Mouse (Mus musculus): Measurements from ENCODE around the gene 2900011O08Rik. TPM values are rescaled to one million over a fixed set of nuclear protein-coding genes. Genes with fewer than 3 reads are reported as not detected.

2900011O08Rik gene
- polyA plus RNA-seq, 1 experiment from 2014 or later: 121 TPM

DNA sequence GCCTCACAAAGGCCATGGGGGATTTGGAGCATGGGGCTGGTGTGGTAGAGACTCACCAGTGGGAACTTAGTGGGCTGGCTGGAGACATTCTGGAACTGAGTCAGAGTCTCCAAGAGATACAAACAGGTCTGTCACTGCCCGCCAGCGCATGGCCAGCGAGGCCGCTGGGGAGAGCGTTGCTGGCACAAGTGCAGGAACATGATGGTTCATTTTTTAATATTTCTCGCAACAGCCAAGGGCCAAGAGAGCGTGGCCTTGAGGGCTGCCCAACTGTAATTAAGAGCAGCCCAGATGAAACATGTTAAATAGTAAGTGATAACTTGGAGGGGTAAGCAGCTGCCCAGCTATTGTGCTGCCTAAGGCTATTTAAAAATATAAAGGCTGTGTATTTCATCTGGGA is 138.3 kb downstream of the 2900011O08Rik start:
- no peak overlapping the region for H3K9ac ChIP-seq
- H3K36me3 ChIP-seq: peaks cover 96% of the 10 kb centered on the region
- no peak for ATAC-seq (ENCODE audit: low read depth)
- H3K4me2 ChIP-seq: no peak overlapping the region
- H3K27ac ChIP-seq (replicated peaks): no peak overlapping the region
- WGBS: 93% methylated on average over 7 of the region's 7 CpGs
- no peaks in the 10 kb centered on the region for H3K27me3 ChIP-seq
- H3K4me3 ChIP-seq: no peak overlapping the region
- H3K4me1 ChIP-seq (replicated peaks): no peaks in the 10 kb centered on the region
- no peaks in the 10 kb centered on the region for H3K9me3 ChIP-seq

DNA sequence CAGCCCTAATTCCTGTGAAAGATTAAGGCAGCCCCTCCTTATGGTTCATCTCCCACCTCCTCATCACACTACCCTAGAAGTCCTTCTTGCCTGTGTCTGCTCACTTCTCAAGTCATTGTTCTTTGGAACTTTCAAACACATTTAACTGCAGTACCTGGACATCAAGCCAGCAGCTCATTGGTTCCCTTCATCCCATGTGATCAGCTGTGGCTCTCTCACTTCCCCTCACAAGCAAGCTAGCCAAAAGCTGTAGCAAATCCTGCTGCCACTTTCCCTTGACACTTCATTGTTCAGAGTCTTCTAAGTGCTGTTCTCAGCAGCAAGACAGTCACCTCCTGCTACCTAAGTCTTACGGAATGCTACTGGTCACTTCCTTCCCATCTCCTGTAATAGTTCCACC is 138.8 kb downstream of the 2900011O08Rik start:
- ATAC-seq (ENCODE audit: low read depth): no peak

GRCm38 (mm10) chr16:14128977-14129376 is 142.6 kb downstream of the 2900011O08Rik start:
- Histone ChIP-seq H3K27me3 (no peaks in the 10 kb centered on the region), H3K27ac (replicated peaks) (no peak overlapping the region), H3K4me2 (no peak overlapping the region), H3K9ac (no peak overlapping the region), H3K4me1 (replicated peaks) (no peaks in the 10 kb centered on the region), H3K36me3 (peaks cover 97% of the 10 kb centered on the region), H3K9me3 (no peaks in the 10 kb centered on the region), H3K4me3 (no peak overlapping the region)
- no peak for ATAC-seq (ENCODE audit: low read depth)

More for the DNA sequence above, 138.8 kb downstream of the 2900011O08Rik start:
- no peak overlapping the region for H3K27ac ChIP-seq (replicated peaks)
- H3K27me3 ChIP-seq: no peaks in the 10 kb centered on the region
- 100% methylated on average over 1 of the region's 1 CpGs for WGBS
- H3K4me3 ChIP-seq: no peak overlapping the region
- no peaks in the 10 kb centered on the region for H3K9me3 ChIP-seq
- H3K4me2 ChIP-seq: no peak overlapping the region
- peaks cover 98% of the 10 kb centered on the region for H3K36me3 ChIP-seq
- no peaks in the 10 kb centered on the region for H3K4me1 ChIP-seq (replicated peaks)
- no peak overlapping the region for H3K9ac ChIP-seq

DNA sequence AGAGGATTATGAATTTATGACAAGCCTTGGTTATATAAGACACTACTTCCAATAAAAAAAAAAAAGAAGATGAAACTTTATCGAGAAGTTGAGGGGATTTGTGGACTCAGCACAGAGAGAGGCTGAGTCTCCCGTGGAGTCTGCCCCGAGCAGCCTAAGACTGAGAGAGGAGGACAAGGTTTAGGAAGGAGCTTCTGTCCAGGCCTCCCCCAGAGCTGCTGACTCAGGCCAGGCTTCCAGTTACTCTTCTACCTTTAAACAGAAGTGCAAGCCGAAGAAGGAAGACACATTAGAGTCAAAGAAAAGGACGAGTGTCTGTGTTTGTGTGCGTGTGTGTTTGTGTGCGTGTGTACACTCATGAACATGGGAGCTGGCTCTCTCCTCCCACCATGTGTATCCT is 144.4 kb downstream of the 2900011O08Rik start:
- H3K36me3 ChIP-seq: peaks cover 97% of the 10 kb centered on the region
- no peak overlapping the region for H3K9ac ChIP-seq
- WGBS: 94% methylated on average over 7 of the region's 7 CpGs
- no peak overlapping the region for H3K4me3 ChIP-seq
- ATAC-seq (ENCODE audit: low read depth): no peak
- no peak overlapping the region for H3K27ac ChIP-seq (replicated peaks)
- H3K4me2 ChIP-seq: no peak overlapping the region
- no peaks in the 10 kb centered on the region for H3K4me1 ChIP-seq (replicated peaks)
- H3K9me3 ChIP-seq: no peaks in the 10 kb centered on the region
- no peaks in the 10 kb centered on the region for H3K27me3 ChIP-seq

- ATAC-seq (ENCODE audit: low read depth): no peak
- Histone ChIP-seq H3K9ac (no peak overlapping the region), H3K9me3 (no peaks in the 10 kb centered on the region), H3K4me2 (no peak overlapping the region), H3K4me3 (no peak overlapping the region), H3K27ac (replicated peaks) (no peak overlapping the region), H3K36me3 (peaks cover 97% of the 10 kb centered on the region), H3K27me3 (no peaks in the 10 kb centered on the region), H3K4me1 (replicated peaks) (no peaks in the 10 kb centered on the region)
- 92% methylated on average over 3 of the region's 3 CpGs for WGBS
Observed at GRCm38 (mm10) chr16:14131376-14131775, 145.0 kb downstream of the 2900011O08Rik start.

DNA sequence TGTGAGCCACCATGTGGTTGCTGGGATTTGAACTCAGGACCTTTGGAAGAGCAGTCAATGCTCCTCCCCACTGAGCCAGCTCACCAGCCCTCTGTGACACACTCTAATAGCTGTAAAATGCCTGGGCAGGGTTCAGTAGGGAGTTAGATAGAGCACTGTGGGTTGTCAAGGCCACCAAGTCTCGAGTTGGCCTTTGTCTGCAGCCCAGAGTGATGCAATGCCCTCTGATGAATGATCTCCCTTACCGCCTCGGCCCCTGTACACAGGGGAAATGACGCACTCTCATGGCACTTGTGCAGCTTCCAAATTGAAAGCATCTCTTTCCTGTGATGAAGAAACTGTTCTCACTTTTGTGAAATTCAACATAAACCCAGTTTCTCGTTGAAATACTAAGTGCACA is 145.4 kb downstream of the 2900011O08Rik start:
- no peaks in the 10 kb centered on the region for H3K9me3 ChIP-seq
- no peak overlapping the region for H3K4me2 ChIP-seq
- 89% methylated on average over 5 of the region's 5 CpGs for WGBS
- H3K27me3 ChIP-seq: no peaks in the 10 kb centered on the region
- no peak overlapping the region for H3K9ac ChIP-seq
- H3K4me3 ChIP-seq: no peak overlapping the region
- no peaks in the 10 kb centered on the region for H3K4me1 ChIP-seq (replicated peaks)
- H3K36me3 ChIP-seq: peaks cover 97% of the 10 kb centered on the region
- H3K27ac ChIP-seq (replicated peaks): no peak overlapping the region
- no peak for ATAC-seq (ENCODE audit: low read depth)

DNA sequence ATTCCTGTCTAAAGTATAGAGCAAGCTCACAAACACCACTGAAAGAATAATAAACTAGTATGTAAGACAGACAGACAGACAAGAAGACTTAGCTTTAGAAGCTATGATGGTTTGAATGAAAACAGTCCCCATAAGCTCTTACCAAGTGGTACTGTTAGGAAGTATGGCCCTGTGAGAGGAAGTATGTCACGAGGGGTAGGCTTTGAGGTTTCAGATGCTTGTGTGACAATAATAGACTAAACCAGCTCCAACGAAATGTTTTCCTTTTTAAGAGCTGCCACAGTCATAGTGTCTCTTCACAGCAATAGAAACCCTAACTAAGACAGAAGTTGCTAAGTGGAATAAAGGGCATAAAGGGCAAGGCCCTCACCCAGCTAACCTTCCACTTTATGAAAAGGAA is 148.6 kb downstream of the 2900011O08Rik start:
- Histone ChIP-seq H3K36me3 (peaks cover 96% of the 10 kb centered on the region), H3K4me2 (no peak overlapping the region), H3K27me3 (no peaks in the 10 kb centered on the region), H3K9me3 (no peaks in the 10 kb centered on the region), H3K4me3 (no peak overlapping the region), H3K9ac (no peak overlapping the region), H3K27ac (replicated peaks) (no peak overlapping the region), H3K4me1 (replicated peaks) (no peaks in the 10 kb centered on the region)
- 94% methylated on average over 2 of the region's 2 CpGs for WGBS
- ATAC-seq (ENCODE audit: low read depth): no peak

- WGBS: 90% methylated on average over 1 of the region's 1 CpGs
- Histone ChIP-seq H3K27ac (replicated peaks) (no peak overlapping the region), H3K36me3 (peaks cover 95% of the 10 kb centered on the region), H3K9ac (no peak overlapping the region), H3K4me3 (no peak overlapping the region), H3K27me3 (no peaks in the 10 kb centered on the region), H3K4me2 (no peak overlapping the region), H3K4me1 (replicated peaks) (no peaks in the 10 kb centered on the region), H3K9me3 (no peaks in the 10 kb centered on the region)
- ATAC-seq (ENCODE audit: low read depth): no peak
Observed at GRCm38 (mm10) chr16:14137976-14138561, 151.7 kb downstream of the 2900011O08Rik start.

DNA sequence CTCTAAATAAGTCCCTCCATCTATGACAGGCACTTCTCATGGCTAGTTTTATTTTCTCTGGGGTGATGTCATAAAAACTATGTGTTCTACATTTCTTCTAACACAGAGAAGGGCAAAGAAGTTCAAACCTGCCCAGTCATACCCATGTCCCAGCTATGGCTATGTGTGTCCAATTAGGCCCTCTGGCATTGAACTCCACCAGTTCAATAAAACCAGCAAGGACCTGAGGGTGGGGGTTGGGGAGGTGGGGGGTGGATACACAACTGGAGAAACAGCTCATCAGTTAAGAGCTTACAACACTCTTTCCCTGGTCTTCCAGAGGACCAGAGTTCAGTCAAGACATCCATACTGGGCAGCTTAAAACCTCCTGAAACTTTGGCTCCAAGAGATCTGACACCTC is 152.7 kb downstream of the 2900011O08Rik start:
- ATAC-seq (ENCODE audit: low read depth): no peak
- Histone ChIP-seq H3K27ac (replicated peaks) (no peak overlapping the region), H3K4me2 (no peak overlapping the region), H3K27me3 (no peaks in the 10 kb centered on the region), H3K4me3 (no peak overlapping the region), H3K9me3 (no peaks in the 10 kb centered on the region), H3K9ac (no peak overlapping the region), H3K36me3 (peaks cover 92% of the 10 kb centered on the region), H3K4me1 (replicated peaks) (no peaks in the 10 kb centered on the region)

DNA sequence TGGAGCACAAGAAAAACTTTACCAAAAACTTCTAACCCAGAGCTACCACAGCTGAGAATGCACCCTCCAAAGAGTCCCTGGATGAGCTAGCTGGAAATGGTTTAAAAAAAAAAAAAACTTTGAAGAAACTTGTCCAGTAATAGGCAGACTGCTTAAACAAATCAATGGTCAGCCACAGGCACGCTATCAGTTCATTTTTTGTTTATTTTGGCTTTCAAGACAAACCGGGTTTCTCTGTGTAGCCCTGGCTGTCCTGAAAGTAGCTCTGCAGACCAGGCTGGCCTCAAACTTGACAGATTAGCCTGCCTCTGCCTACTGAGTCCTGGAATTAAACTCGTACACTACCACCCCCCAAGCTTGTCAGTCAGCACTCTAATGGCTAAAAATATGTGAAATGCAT is 156.9 kb downstream of the 2900011O08Rik start:
- 92% methylated on average over 3 of the region's 3 CpGs for WGBS
- no peak overlapping the region for H3K27ac ChIP-seq (replicated peaks)
- no peak overlapping the region for H3K9ac ChIP-seq
- H3K4me3 ChIP-seq: no peak overlapping the region
- no peaks in the 10 kb centered on the region for H3K27me3 ChIP-seq
- no peaks in the 10 kb centered on the region for H3K9me3 ChIP-seq
- peaks cover 88% of the 10 kb centered on the region for H3K36me3 ChIP-seq
- H3K4me2 ChIP-seq: no peak overlapping the region
- ATAC-seq (ENCODE audit: low read depth): no peak
- H3K4me1 ChIP-seq (replicated peaks): no peaks in the 10 kb centered on the region

- Histone ChIP-seq H3K4me2 (no peak overlapping the region), H3K4me3 (no peak overlapping the region), H3K36me3 (peaks cover 86% of the 10 kb centered on the region), H3K27ac (replicated peaks) (no peak overlapping the region), H3K9me3 (no peaks in the 10 kb centered on the region), H3K9ac (no peak overlapping the region), H3K4me1 (replicated peaks) (no peaks in the 10 kb centered on the region), H3K27me3 (no peaks in the 10 kb centered on the region)
- ATAC-seq (ENCODE audit: low read depth): no peak
Observed at GRCm38 (mm10) chr16:14147712-14148111, 161.3 kb downstream of the 2900011O08Rik start.
